Mouse (Mus musculus): ENCODE data around the gene Zfp27. TPM values are rescaled to one million over a fixed set of nuclear protein-coding genes. Genes with fewer than 3 reads are reported as not detected.

Gene Zfp27
- 10 to 100 TPM in 1 of 2 experiments, 1 to 10 TPM in 1; 9.9 to 14.7 TPM for total RNA-seq (2023)

GRCm38 (mm10) chr7:29905966-29906681 lies at the start of gene Zfp27:
TSS of gene Zfp27 (minus strand) at chr7:29906572.

GRCm38 (mm10) chr7:29953513-29954401 lies 47.4 kb upstream of the Zfp27 start, which contains the start of gene Zfp74:
TSS of gene Zfp74 (minus strand) at chr7:29954089.

GRCm38 (mm10) chr7:29908130-29908950 lies 2.0 kb upstream of the Zfp27 start, which contains the start of gene Zfp383:
TSS of gene Zfp383 (plus strand) at chr7:29908223.

GRCm38 (mm10) chr7:29859532-29860517 lies 46.5 kb downstream of the Zfp27 start, which contains the start of gene Zfp420:
TSS of gene Zfp420 (plus strand) at chr7:29859979.

GRCm38 (mm10) chr7:29853219-29853842 lies 53.0 kb downstream of the Zfp27 start, which contains the start of gene Zfp940:
TSS of gene Zfp940 (minus strand) at chr7:29853669.

Other genes with a start within 250 kb of the Zfp27 start
- gene Catsperg2, start 179.5 kb downstream of the Zfp27 start, total RNA-seq (2023) = not detected
- 10 to 100 TPM; 22.8 to 26.3 TPM for gene Zfp84, start 138.0 kb downstream of the Zfp27 start, total RNA-seq (2023)
- under 1 TPM; 0.64 to 0.92 TPM for gene Zfp30, start 122.6 kb downstream of the Zfp27 start, total RNA-seq (2023)
- 10 to 100 TPM; 12.4 to 19.6 TPM for gene Zfp790, start 90.5 kb downstream of the Zfp27 start, total RNA-seq (2023)
- 1 to 10 TPM; 3.9 to 5.1 TPM for gene Zfp940, start 52.9 kb downstream of the Zfp27 start, total RNA-seq (2023)
- 10 to 100 TPM; 14.2 to 17.1 TPM for gene Zfp420, start 46.6 kb downstream of the Zfp27 start, total RNA-seq (2023)
- 1 to 10 TPM; 6.1 to 6.6 TPM for gene Zfp383, start 1.7 kb upstream of the Zfp27 start, total RNA-seq (2023)
- gene Zfp74, start 47.5 kb upstream of the Zfp27 start, total RNA-seq (2023) = 10 to 100 TPM; 10.6 to 12.3 TPM
- 10 to 100 TPM; 17.1 to 24.5 TPM for gene Zfp568, start 77.4 kb upstream of the Zfp27 start, total RNA-seq (2023)
- 1 to 10 TPM; 4.7 to 5.9 TPM for gene Zfp14, start 144.8 kb upstream of the Zfp27 start, total RNA-seq (2023)
- gene Zfp82, start 166.3 kb upstream of the Zfp27 start, total RNA-seq (2023) = 1 to 10 TPM; 5.9 to 7.3 TPM
- not detected for gene Gm26920, start 183.8 kb upstream of the Zfp27 start, total RNA-seq (2023)
- 10 to 100 TPM in 1 of 2 experiments, 1 to 10 TPM in 1; 7.1 to 12.0 TPM for gene Zfp566, start 184.0 kb upstream of the Zfp27 start, total RNA-seq (2023)
- gene Zfp260, start 188.2 kb upstream of the Zfp27 start, total RNA-seq (2023) = 10 to 100 TPM; 33.0 to 37.9 TPM
- 10 to 100 TPM; 14.4 to 18.9 TPM for gene Zfp382, start 215.4 kb upstream of the Zfp27 start, total RNA-seq (2023)